Mouse (Mus musculus) frontal cortex, postnatal 14 days (tissue): ENCODE measurements around the gene Gm21870.
"Not testable (repeated sequence)": the region's sequence is repeated elsewhere in the genome, so short reads cannot be mapped to it uniquely, and the experiment has no call there.

ENCODE experiments used
- DNase-seq, 2 experiments: peaks; one replicate each; pipeline ENCODE4 v3.0.0; 2022; ENCODE audit warnings: low spot score in 2 of 2

The Gm21870 gene

DNA sequence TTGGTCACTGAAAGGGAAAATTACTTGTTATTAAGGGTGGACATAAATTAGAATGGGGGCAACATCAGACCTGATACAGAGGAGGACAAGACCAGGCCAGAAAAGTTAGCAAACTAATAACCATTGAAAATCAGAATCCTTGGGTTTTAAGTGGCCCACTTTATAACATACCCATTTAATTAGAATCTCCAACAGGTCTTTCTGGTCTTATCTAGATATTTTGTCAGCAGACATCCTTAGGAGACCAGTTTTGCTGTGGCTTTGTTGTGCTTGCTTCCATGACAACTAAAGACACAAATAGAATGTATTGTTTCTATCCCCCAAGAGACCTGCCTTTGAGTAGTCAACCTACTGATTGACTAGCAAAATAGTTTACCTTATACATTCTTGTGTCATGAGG lies at the start of gene Gm21870:
Gene Gm21870 (minus strand): TSS at position 101 of the 400 bp plus-strand sequence.
- DNase-seq, result not testable (repeated sequence)

DNA sequence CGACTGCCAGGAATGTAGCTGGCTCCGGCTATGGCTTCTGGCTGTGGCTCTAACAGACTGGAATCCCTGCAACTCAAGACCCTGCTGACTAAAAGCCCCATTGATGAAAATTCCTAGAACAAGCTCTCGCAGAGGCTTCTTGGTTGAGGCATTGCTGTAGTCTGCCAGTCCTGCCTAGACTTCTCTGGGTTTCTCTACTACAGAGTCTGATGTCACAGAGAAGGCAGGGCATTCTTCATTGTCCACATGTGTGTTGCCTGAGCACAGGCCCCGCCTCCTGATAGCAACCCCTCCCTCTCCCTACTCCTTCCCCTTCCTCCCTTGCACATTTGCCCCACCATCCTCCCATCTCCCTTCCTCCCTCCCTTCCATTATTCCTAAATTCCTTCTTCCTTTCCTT lies 30.2 kb downstream of the Gm21870 start, which contains the start of gene Btbd35f6:
Gene Btbd35f6 (minus strand): TSS at position 101 of the 400 bp plus-strand sequence.
- not testable (repeated sequence) for DNase-seq
